Mouse (Mus musculus): ENCODE measurements around the gene Pick1. TPM values are rescaled to one million over a fixed set of nuclear protein-coding genes. Genes with fewer than 3 reads are reported as not detected.

Pick1 gene
- total RNA-seq, 2 experiments from 2014 or later = 33.7 to 34.8 TPM

GRCm38 (mm10) chr15:79270317-79271123 is 41.5 kb downstream of the Pick1 start:
- DNase-seq (ENCODE audit: low spot score) = peak; percentile 80

- peak; percentile 53 for DNase-seq (ENCODE audit: low spot score)
Measured at GRCm38 (mm10) chr15:79271124-79271746, 42.3 kb downstream of the Pick1 start.

- no peak for DNase-seq (ENCODE audit: low spot score)
Measured at GRCm38 (mm10) chr15:79273020-79273419, 44.0 kb downstream of the Pick1 start.

GRCm38 (mm10) chr15:79277728-79278127 is 48.8 kb downstream of the Pick1 start:
- DNase-seq (ENCODE audit: low spot score) = no peak

GRCm38 (mm10) chr15:79280209-79280608 is 51.2 kb downstream of the Pick1 start:
- no peak for DNase-seq (ENCODE audit: low spot score)

GRCm38 (mm10) chr15:79280850-79281249 is 51.9 kb downstream of the Pick1 start:
- DNase-seq (ENCODE audit: low spot score) = peak; percentile 61

GRCm38 (mm10) chr15:79281389-79281788 is 52.4 kb downstream of the Pick1 start:
- no peak for DNase-seq (ENCODE audit: low spot score)

- no peak for DNase-seq (ENCODE audit: low spot score)
Measured at GRCm38 (mm10) chr15:79282434-79282833, 53.5 kb downstream of the Pick1 start.

- DNase-seq (ENCODE audit: low spot score) = no peak
Measured at GRCm38 (mm10) chr15:79283371-79283770, 54.4 kb downstream of the Pick1 start.

- DNase-seq (ENCODE audit: low spot score) = no peak
Measured at GRCm38 (mm10) chr15:79285399-79285798, 56.4 kb downstream of the Pick1 start, which contains the start of gene Baiap2l2. TSS of gene Baiap2l2 (minus strand) at chr15:79285537.

GRCm38 (mm10) chr15:79286141-79286540 is 57.2 kb downstream of the Pick1 start:
- DNase-seq (ENCODE audit: low spot score) = no peak

- DNase-seq (ENCODE audit: low spot score) = no peak
Measured at GRCm38 (mm10) chr15:79287091-79287490, 58.1 kb downstream of the Pick1 start.

GRCm38 (mm10) chr15:79288387-79288786 is 59.4 kb downstream of the Pick1 start:
- DNase-seq (ENCODE audit: low spot score) = no peak

- DNase-seq (ENCODE audit: low spot score) = no peak
Measured at GRCm38 (mm10) chr15:79289441-79289840, 60.5 kb downstream of the Pick1 start.

- DNase-seq (ENCODE audit: low spot score) = no peak
Measured at GRCm38 (mm10) chr15:79290340-79290739, 61.4 kb downstream of the Pick1 start.

- DNase-seq (ENCODE audit: low spot score) = no peak
Measured at GRCm38 (mm10) chr15:79292779-79293178, 63.8 kb downstream of the Pick1 start.

GRCm38 (mm10) chr15:79298553-79298952 is 69.6 kb downstream of the Pick1 start:
- no peak for DNase-seq (ENCODE audit: low spot score)

Other genes with a start within 250 kb of the Pick1 start
- 10 to 100 TPM; 74.4 to 86.9 TPM for gene H1f0, start 200.7 kb upstream of the Pick1 start, total RNA-seq (2021)
- not detected for gene Galr3, start 187.3 kb upstream of the Pick1 start, total RNA-seq (2021)
- gene Ankrd54, start 166.3 kb upstream of the Pick1 start, total RNA-seq (2021) = 1 to 10 TPM; 4.1 to 4.5 TPM
- 10 to 100 TPM; 52.6 to 54.1 TPM for gene Eif3l, start 154.0 kb upstream of the Pick1 start, total RNA-seq (2021)
- gene Micall1, start 120.3 kb upstream of the Pick1 start, total RNA-seq (2021) = 10 to 100 TPM; 10.3 to 10.8 TPM
- gene Polr2f, start 88.2 kb upstream of the Pick1 start, total RNA-seq (2021) = 10 to 100 TPM; 69.3 to 76.8 TPM
- gene 1700088E04Rik, start 87.9 kb upstream of the Pick1 start, total RNA-seq (2021) = 1 to 10 TPM; 1.1 to 1.2 TPM
- gene Sox10, start 63.9 kb upstream of the Pick1 start, total RNA-seq (2021) = 1 to 10 TPM; 1.0 to 1.3 TPM
- gene Gm49486, start 218 bp downstream of the Pick1 start, total RNA-seq (2021) = under 1 TPM; 0.55 to 0.69 TPM
- under 1 TPM; 0.53 to 0.69 TPM for gene Slc16a8, start 25.6 kb downstream of the Pick1 start, total RNA-seq (2021)
- 1 to 10 TPM; 2.3 to 4.5 TPM for gene Baiap2l2, start 56.4 kb downstream of the Pick1 start, total RNA-seq (2021)
- gene Pla2g6, start 99.2 kb downstream of the Pick1 start, total RNA-seq (2021) = 10 to 100 TPM; 15.8 to 20.4 TPM
- gene Maff, start 117.4 kb downstream of the Pick1 start, total RNA-seq (2021) = 10 to 100 TPM in 1 of 2 experiments, 1 to 10 TPM in 1; 6.6 to 10.1 TPM
- 10 to 100 TPM; 23.6 to 31.2 TPM for gene Tmem184b, start 174.4 kb downstream of the Pick1 start, total RNA-seq (2021)
- 10 to 100 TPM; 45.4 to 48.0 TPM for gene Csnk1e, start 226.4 kb downstream of the Pick1 start, total RNA-seq (2021)

Measured in gastrocnemius, adult 18-20 months (tissue).